Mouse (Mus musculus) gastrocnemius, postnatal 36 days (tissue): ENCODE measurements around the gene Hnrnpa0. TPM values are rescaled to one million over a fixed set of nuclear protein-coding genes. Genes with fewer than 3 reads are reported as not detected.
"Not testable (repeated sequence)": the region's sequence is repeated elsewhere in the genome, so short reads cannot be mapped to it uniquely, and the experiment has no call there.

Experiments
- DNase-seq, 2 experiments: peaks; one replicate each; pipeline ENCODE4 v3.0.0; 2022
- intact Hi-C: fragments of 180-260 bp; cut with DNase I; formaldehyde crosslinking; loops from one replicate; pipeline ENCODE4 v1.15.1; 2025
- long read RNA-seq, 2 experiments: library from polyadenylated mRNA; stranded (forward); transcript quantifications; one replicate each; pipeline ENCODE4 v2.0.0; 2021
- total RNA-seq, 2 experiments: library from RNA; stranded (reverse); gene quantifications; 2 replicates each; pipeline ENCODE4 v1.2.3; 2021

Hnrnpa0 gene
- total RNA-seq: 10 to 100 TPM; 30.3 to 36.8 TPM
- long read RNA-seq, experiment 1, transcript Hnrnpa0-201 (1 exons, 2,678 nt): major isoform, 7 of 7 reads
- long read RNA-seq, experiment 1, partial matches to known transcripts: 0 of 7 reads
- long read RNA-seq, experiment 1, other reads (novel, unspliced or antisense): 0 of 7 reads
- long read RNA-seq, experiment 2, transcript Hnrnpa0-201 (1 exons, 2,678 nt): major isoform, 10 of 10 reads
- long read RNA-seq, experiment 2, partial matches to known transcripts: 0 of 10 reads
- long read RNA-seq, experiment 2, other reads (novel, unspliced or antisense): 0 of 10 reads

DNA sequence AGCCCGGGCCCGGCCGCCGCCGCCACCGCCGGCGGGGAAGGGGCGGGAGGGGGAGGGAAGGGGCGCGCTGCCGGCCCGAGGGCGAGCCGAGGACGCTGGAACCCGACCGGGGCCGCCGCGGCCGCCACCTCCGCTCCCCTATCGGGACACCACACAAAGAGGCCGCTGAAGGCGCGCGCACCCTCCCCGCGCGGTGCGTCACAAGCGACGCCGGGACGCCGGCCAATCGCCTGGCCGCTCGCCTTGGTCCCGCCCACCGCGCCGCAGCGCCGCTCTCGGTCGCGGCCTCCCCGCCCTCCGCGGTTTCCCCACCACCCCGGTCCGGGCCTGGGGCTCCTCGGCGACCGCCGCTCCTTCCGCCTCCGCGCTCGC is at the start of gene Hnrnpa0:
Hnrnpa0 (minus strand) TSS at position 161 of the 372 bp plus-strand sequence.
- intact Hi-C loops: no loop called here

DNA sequence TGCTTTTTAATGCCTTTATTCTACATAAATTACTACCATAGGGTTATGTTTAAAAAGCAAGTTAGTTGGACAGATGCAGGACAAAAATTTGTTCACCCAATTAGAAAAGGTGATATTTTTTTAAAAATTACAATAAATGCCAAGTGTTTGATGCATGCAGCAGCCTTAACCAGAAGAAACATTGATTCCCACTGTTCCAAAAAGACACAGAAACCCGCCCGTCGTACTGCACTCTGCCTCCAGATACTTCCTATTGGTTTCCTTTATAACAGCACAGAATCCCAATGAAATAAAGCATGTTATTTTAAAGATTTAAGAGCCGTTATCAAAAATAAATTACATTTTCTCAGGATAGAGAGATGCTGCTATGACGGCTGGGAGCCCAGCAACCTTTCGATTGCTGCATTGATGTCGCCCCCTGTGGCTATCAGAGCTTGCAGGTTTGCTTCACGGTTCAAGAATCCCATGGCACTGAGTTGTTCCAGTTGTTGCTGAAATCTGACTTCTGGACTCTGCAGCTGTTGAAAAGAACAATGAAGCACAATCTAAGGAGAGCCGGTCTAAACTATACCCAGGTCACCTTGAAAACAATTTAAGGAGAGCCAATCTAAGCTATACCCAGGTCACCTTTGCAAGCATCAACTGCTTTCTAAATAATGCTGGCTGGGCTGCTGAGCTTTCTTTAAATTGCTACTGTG is 49.3 kb upstream of the Hnrnpa0 start:
- intact Hi-C loops: no loop called here
- DNase-seq: peak; percentile 99 to 100

More for the DNA sequence above, at the start of gene Hnrnpa0:
- DNase-seq: peak; percentile 93 to 94

GRCm38 (mm10) chr13:58176105-58176504 is 47.7 kb upstream of the Hnrnpa0 start:
- intact Hi-C loops: no loop called here
- no peak for DNase-seq

GRCm38 (mm10) chr13:58168119-58168518 is 39.8 kb upstream of the Hnrnpa0 start:
- DNase-seq: no peak
- intact Hi-C loops: no loop called here

- no peak for DNase-seq
- intact Hi-C loops: no loop called here
Measured at GRCm38 (mm10) chr13:58163343-58163742, 35.0 kb upstream of the Hnrnpa0 start.

DNA sequence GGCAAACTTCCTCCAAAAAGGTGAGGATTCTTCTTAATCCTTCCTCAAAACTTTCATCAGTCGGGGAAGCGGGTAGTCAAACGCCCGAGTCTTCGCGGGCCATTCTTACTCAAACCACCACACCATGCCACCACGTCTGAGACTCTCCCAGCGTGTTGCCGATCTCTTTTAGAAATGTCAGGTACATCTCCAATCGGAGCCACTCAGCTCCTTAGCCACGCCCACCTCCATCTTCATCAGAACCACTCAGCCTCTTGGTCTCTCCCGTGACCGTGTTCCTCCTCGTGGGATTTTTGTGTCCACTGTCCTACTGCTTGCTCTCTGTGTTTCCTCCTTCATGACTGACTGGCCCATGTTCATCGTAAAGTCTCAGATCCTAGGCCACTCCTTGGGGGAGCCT is 32.4 kb upstream of the Hnrnpa0 start:
- DNase-seq: no peak
- intact Hi-C loops: no loop called here

DNA sequence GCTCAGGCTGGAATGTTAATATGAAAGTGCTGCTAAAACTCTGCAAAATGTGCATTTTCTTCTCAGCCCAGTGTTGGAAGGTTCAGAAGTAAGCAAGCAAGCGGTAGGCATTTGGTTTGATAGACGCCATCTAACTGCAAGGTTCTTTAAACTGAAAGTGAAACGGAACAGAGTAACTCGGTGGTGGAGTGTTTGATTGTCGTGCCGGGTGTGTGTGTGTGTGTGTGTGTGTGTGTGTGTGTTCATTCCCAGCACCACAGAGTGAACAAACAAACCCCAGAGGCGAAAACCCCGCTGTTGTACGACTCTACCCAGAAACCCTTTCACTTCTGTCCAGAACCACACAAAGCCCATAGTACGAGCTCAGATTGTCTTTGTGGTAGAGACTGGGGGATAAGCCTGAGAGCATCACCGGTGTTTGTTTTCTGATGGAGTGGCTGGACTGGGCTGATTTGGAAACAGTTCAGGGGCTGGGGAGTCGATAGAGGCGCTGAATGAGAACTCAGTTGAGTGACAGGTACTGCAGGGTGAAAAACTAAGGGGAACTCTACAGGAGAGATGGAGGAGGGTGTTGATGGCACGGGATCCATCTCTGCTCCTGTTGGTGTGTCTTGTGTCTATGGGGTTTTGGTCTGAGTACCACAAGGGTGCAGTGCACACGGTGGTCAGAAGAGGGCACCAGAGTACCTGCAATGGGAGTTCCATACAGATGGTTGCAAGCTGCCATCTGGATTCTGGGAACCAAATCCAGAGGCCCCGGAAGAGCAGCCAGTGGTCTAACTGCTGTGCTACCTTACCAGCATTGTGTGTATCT is 29.9 kb upstream of the Hnrnpa0 start:
- DNase-seq: peak; percentile 83 to 87
- intact Hi-C loops: loop anchor here (2.0 to 10.0 kb wide), 3 partner anchors 74 to 386 kb away; partner anchors contain the start of gene 2210016F16Rik

- peak; percentile 81 to 90 for DNase-seq
- intact Hi-C loops: loop anchor here (2.0 to 10.0 kb wide), 4 partner anchors 27 to 387 kb away; partner anchors contain the start of gene 2210016F16Rik
Measured at GRCm38 (mm10) chr13:58157447-58158098, 29.2 kb upstream of the Hnrnpa0 start, which contains the start of gene Idnk. Gene Idnk (plus strand): TSS chr13:58157649.

DNA sequence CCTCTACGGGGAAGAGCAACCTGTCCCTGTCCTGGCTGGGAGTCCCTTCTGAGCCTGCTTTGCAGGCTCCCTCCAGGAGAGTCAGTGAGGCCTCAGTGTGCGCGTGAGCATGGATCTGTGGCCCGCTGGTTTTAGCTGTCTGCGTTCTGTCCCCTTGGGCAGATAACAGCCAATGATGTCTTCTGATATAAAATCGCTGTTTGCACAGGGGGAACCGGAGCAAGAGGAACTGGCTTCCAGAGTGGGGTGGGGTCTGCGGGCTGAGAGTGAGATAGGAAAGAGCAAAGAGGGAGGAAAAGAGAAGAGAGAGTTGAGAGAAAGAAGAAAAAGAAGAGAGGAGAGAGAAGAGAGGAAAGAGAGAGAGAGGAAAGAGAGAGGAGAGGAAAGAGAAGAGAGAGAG is 28.7 kb upstream of the Hnrnpa0 start:
- no peak for DNase-seq
- intact Hi-C loops: loop anchor here (2.0 to 10.0 kb wide), 3 partner anchors 26 to 388 kb away; partner anchors contain the start of gene 2210016F16Rik

DNA sequence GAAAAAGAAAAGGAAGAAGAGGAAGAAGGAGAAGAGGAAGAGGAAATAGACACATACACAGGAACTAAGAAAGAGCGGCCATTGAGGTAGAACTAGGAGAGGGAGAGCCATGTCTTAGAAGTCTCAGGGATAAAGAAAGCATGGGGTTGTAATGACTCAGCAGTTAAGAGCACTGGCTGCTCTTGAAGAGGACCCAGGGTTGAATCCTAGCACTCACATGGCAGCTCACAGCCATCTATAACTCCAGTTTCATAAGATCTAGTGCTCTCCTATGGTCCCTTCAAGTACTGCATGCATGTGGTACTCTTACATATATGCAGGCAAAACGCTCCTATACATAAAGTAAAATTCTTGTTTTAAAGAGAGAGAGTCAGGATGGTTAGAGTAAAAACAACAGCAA is 27.7 kb upstream of the Hnrnpa0 start:
- intact Hi-C loops: loop anchor here (2.0 to 10.0 kb wide), 3 partner anchors 25 to 389 kb away; partner anchors contain the start of gene 2210016F16Rik
- no peak for DNase-seq

DNA sequence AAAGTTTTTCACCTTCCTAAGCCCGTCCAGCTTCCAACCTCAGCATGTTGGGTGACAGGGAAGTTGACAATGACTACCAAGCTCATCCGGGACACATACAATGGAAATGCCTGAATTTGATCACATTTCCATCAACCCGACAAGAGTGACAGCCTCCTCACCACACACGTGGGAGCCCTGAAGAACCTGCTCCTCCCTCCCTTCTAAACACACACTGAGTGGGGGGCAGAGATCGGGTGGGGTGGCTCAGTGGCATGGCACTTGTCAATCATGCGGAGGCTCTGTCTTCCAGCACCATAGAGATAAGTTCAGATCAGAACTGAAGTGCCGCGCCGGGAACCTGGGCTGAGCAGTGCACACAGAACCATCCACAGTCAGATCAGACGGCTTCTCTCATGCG is 22.1 kb upstream of the Hnrnpa0 start:
- intact Hi-C loops: loop anchor here (10.0 kb wide), 2 partner anchors 234 to 394 kb away; partner anchors contain the start of gene 2210016F16Rik
- no peak for DNase-seq

GRCm38 (mm10) chr13:58149629-58150028 is 21.3 kb upstream of the Hnrnpa0 start:
- no peak for DNase-seq
- intact Hi-C loops: loop anchor here (10.0 kb wide), 2 partner anchors 235 to 395 kb away; partner anchors contain the start of gene 2210016F16Rik

DNA sequence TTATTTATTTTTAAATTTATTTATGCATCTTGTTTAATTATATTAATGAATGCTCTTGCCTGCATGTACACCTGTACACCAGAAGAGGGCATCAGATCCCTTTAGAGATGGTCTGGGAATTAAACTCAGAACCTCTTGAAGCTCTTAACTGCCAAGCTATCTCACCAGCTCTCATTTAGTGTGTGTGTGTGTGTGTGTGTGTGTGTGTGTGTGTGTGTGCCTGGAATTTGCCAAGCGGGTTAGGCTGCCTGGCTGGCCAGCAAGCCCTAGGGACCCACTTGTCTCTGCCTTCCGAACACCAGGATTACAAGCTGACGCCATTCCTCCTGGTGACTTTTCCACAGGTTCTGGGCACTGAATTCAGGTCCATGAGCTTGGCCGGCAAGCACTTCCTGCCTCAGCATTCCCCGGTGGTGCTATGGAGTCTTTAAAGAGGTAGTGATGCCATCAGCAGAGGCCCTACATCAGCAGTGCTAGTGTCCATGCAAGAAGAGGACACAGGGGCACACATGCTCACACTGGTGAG is 20.7 kb upstream of the Hnrnpa0 start:
- DNase-seq: no peak
- intact Hi-C loops: no loop called here

DNA sequence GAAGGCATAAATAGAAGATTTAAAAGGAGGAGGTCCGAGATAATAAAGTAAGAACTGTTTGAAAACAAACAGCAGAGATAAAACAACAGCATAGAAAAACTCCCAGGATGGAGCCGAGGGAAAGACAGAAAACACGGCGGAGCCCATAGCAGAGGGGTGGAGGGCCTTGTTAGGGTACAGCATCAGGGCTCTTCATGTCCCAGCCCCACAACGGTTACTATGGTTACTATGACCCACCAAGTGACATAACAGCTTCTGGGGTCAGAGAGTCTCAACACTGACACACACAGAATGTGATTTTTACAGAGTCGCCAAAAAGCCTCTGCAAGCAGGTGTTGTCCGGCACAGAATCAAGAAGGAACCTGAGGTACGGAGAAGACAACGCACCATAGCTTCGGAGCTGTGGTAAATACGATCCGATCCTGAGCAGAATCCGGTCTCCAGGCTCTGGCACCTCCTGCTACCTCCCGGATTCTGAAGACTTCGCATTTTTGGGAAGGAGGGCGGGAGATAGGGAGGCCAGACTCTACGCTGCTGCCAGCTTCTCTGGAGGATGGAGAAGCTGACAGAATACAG is 20.0 kb upstream of the Hnrnpa0 start:
- intact Hi-C loops: no loop called here
- DNase-seq: peak in 1 of 2 experiments; percentile 19

- intact Hi-C loops: no loop called here
- no peak for DNase-seq
Measured at GRCm38 (mm10) chr13:58147760-58148159, 19.4 kb upstream of the Hnrnpa0 start.

GRCm38 (mm10) chr13:58146603-58147002 is 18.2 kb upstream of the Hnrnpa0 start:
- intact Hi-C loops: not testable (repeated sequence)

DNA sequence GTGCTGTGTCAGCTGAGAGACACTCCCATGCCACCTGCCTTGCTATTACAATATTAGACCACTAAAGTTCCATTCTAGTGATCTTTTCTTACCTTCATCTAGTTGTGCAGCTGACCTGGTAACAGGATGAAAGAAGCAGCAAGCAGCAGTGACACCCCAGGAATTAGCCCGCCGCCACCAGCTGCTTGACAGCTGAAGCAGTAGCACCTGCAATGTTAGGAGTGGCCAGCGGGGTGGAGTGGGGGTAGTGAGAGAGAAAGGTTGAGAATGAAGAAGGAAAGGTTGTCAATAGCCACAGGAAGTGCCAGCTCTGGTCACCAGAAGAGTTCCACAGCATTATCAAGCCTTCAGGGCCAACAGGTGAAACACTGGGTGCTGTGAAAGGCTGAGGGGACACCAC is 3.3 kb upstream of the Hnrnpa0 start:
- no peak for DNase-seq
- intact Hi-C loops: loop anchor here (2.0 kb wide), 1 partner anchor 25 kb away; the partner anchor contains the start of gene Idnk

More at GRCm38 (mm10) chr13:58146603-58147002, 18.2 kb upstream of the Hnrnpa0 start:
- not testable (repeated sequence) for DNase-seq

DNA sequence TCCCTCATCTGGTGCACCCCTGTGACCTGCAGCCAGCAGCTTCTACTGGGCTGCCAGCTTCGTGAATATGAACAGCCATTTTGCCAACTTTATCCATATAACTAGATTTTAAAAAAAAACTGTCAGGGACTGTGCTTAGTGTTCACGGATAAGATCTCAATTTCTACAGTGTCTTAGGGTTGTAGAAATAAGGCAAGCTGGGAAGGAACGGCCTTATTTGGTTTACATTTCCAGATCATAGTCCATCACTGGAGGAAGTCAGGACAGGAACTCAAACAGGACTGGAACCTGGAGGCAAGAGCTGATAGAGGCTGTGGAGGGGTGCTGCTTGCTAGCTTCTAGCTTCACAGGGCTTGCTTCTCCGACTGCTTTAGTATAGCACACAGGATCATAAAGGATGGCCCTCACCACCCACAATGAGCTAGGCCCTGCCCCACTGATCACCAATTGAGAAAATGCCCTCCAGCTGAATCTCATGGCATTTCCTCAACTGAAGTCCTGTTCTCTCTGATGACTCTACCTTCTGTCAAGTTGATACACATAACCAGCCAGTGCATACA is 1.4 kb upstream of the Hnrnpa0 start:
- DNase-seq: no peak
- intact Hi-C loops: loop anchor here (2.0 kb wide), 1 partner anchor 27 kb away; the partner anchor contains the start of gene Idnk
